Mouse (Mus musculus) myocyte (in vitro differentiated cells): ENCODE results near the gene Rasgrp2.

ENCODE experiments used
- MAX ChIP-seq: IDR thresholded peaks from one replicate; pipeline ENCODE4 v1.6.1; 2011; ENCODE audit warnings: low read depth, mild to moderate bottlenecking, control low read depth
- MYOG ChIP-seq, 3 experiments: IDR thresholded peaks; one replicate each; pipeline ENCODE4 v1.6.1; 2011; ENCODE audit warnings: control low read depth in 2 of 3, low read depth in 2 of 3, mild to moderate bottlenecking in 2 of 3; ENCODE audit not compliant: insufficient read length in 2 of 3, control insufficient read depth in 1 of 3, insufficient read depth in 1 of 3
- POLR2A ChIP-seq: IDR thresholded peaks from one replicate; pipeline ENCODE4 v1.6.1; 2011; ENCODE audit warnings: low read depth, mild to moderate bottlenecking, control low read depth, moderate library complexity; ENCODE audit not compliant: insufficient read length
- TCF12 ChIP-seq: IDR thresholded peaks from one replicate; pipeline ENCODE4 v1.6.1; 2011; ENCODE audit warnings: mild to moderate bottlenecking, control low read depth; ENCODE audit not compliant: poor library complexity, insufficient read depth, severe bottlenecking
- USF1 ChIP-seq: IDR thresholded peaks from one replicate; pipeline ENCODE4 v1.6.1; 2011; ENCODE audit warnings: low read depth, mild to moderate bottlenecking, control low read depth, moderate library complexity

GRCm38 (mm10) chr19:6364317-6364725 is 34.8 kb upstream of the Rasgrp2 start:
- TF ChIP-seq USF1 (no peak), POLR2A (peak; percentile 85), TCF12 (no peak), MAX (no peak), MYOG (IDR thresholded peaks at IDR 0.05; ENCODE audit: control insufficient read depth in 1 of 3, insufficient read depth in 1 of 3, insufficient read length in 2 of 3, low read depth in 2 of 3) (peak in 1 of 3 experiments; percentile 48)
